Mouse (Mus musculus): ENCODE results near the gene Gm21708.
"Not testable (repeated sequence)": the region's sequence is repeated elsewhere in the genome, so short reads cannot be mapped to it uniquely, and the experiment has no call there.

Gene Gm21708

GRCm38 (mm10) chrY:3410067-3410466, at the start of gene Gm21708, which contains the start of gene Gm21704:
Gene Gm21708, minus strand, starts transcription at chrY:3410167.
Gene Gm21704, minus strand, starts transcription at chrY:3410167.
- DNase-seq: not testable (repeated sequence)
